Mouse (Mus musculus): Measurements from ENCODE around the gene Skp2. TPM values are rescaled to one million over a fixed set of nuclear protein-coding genes. Genes with fewer than 3 reads are reported as not detected.

Gene Skp2
- polyA plus RNA-seq (2015; fragmentation: Nextera tagmentation; extraction: Ambion mirVana): 5.8 and 10.7 TPM in 2 replicates

DNA sequence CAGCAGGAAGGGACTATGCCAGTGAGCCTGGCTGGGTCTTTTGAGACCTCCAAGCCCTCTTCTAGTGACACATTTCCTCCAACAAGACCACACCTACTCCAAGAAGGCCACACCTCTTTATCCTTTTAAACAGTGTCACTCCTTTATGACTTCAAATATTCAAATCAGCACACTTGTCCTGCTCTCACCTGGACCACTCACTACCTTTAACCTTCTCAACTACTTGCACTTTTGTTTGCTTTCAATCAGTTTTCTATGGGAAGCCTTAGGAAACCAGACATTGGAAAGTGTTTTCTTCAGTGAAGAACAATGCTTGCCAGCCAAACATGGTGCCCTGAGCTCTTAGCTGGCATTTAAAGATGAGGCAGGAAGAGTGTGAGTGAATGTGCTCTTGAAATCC is at the start of gene Skp2:
TSS of gene Skp2 (minus strand) at position 101 of the 400 bp plus-strand sequence.

DNA sequence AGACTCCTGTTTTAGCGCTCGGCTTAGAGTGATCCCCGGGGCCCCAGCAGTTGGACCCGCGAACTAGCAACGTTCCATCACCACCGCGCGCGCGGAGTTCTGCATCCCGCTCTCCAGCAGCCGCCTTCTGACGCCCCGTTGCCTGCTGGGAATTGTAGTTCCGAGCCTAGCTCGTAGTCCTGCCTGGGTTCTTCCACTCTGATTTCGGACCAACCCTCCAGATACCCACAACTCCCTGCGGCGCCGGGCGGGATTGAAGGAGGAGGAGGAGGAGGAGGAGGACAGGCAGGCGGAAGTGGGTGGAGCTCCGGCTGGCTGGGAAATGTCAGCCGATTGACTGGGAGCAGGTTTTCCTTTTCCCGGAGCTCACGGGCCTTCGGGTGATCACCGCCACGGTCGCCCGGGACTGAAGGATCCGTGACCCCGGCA is 15.0 kb downstream of the Skp2 start, which contains the start of gene Lmbrd2:
TSS of gene Lmbrd2 (plus strand) at position 299 of the 429 bp plus-strand sequence.

DNA sequence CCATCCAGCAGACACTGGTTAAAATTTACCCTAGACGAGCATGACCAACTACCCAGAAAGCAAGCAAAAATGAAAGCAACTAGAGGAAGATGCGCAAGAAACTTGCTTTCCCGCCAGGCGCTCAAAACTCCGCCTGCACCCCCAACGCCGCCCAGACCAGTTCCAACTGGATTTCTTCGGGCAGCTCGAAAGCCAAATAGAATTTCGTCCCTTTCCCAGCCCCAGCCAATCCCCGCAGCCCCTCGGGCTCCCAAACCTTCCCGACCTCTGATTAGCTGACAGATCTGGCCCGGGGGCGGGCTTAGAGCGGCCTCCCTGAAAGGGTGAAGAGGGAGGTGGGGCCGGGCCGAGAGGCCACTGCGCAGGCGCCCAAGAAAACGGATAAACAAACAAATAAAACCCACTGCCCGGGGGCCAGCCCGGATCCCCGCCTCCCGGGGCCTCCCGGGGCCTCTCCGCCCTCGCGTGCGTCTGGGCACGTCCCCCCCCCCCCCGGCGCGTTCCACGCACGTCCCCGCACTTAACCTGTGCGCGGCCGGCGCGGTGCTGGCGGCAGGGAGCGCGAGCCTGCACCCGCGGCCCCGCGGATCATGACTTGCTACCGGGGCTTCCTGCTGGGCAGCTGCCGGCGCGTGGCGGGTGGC is 84.2 kb downstream of the Skp2 start, which contains the start of gene Nadk2:
TSS of gene Nadk2 (plus strand) at position 349 of the 644 bp plus-strand sequence.

Other genes with a start within 250 kb of the Skp2 start
- gene Ranbp3l, start 187.5 kb downstream of the Skp2 start, polyA plus RNA-seq (2015; fragmentation: Nextera tagmentation; extraction: Ambion mirVana): 0.14 and 0.41 TPM in 2 replicates
- gene Nadk2, start 84.2 kb downstream of the Skp2 start, polyA plus RNA-seq (2015; fragmentation: Nextera tagmentation; extraction: Ambion mirVana): 26.7 and 54.7 TPM in 2 replicates
- 2.2 and 3.1 TPM in 2 replicates for gene Lmbrd2, start 14.9 kb downstream of the Skp2 start, polyA plus RNA-seq (2015; fragmentation: Nextera tagmentation; extraction: Ambion mirVana)
- 0.15 TPM in 1 of 2 replicates, not detected in the other for gene Ugt3a1, start 121.5 kb upstream of the Skp2 start, polyA plus RNA-seq (2015; fragmentation: Nextera tagmentation; extraction: Ambion mirVana)
- 0.19 and 0.28 TPM in 2 replicates for gene Ugt3a2, start 180.1 kb upstream of the Skp2 start, polyA plus RNA-seq (2015; fragmentation: Nextera tagmentation; extraction: Ambion mirVana)